Mouse (Mus musculus): ENCODE results near the gene Fads1.

The Fads1 gene

GRCm38 (mm10) chr19:10232327-10233017 is 49.8 kb downstream of the Fads1 start:
- in situ Hi-C loops (cut with MboI; ENCODE audit: low pct_unique_long_range_greater_than_20kb in 1 of 2, low sequenced_read_pairs in 2 of 2, unreplicated experiment in 1 of 2) = no loop called here

- in situ Hi-C loops (cut with MboI; ENCODE audit: low pct_unique_long_range_greater_than_20kb in 1 of 2, low sequenced_read_pairs in 2 of 2, unreplicated experiment in 1 of 2) = no loop called here
Observed at GRCm38 (mm10) chr19:10235784-10236565, 53.3 kb downstream of the Fads1 start.

DNA sequence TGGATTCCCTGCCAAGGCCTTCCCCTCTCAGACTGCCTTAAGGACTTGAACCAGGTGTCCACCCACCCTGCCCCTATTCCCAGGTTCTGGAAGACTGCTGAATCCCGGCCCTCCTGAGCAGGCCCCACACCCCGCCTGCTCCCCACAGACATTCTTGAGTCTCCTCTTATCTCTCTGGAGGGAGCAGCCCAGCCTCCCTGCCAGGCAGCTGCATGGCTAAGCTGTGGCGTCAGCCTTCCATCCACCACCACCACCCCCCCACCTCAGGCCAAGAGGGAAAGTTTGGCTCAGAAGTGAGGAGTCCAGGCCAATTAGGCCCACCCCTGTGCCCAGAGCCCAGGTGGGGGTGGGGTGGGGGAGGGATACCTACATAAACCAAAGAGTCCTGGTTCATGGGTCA is 55.8 kb downstream of the Fads1 start:
- in situ Hi-C loops (cut with MboI; ENCODE audit: low pct_unique_long_range_greater_than_20kb in 1 of 2, low sequenced_read_pairs in 2 of 2, unreplicated experiment in 1 of 2) = no loop called here

DNA sequence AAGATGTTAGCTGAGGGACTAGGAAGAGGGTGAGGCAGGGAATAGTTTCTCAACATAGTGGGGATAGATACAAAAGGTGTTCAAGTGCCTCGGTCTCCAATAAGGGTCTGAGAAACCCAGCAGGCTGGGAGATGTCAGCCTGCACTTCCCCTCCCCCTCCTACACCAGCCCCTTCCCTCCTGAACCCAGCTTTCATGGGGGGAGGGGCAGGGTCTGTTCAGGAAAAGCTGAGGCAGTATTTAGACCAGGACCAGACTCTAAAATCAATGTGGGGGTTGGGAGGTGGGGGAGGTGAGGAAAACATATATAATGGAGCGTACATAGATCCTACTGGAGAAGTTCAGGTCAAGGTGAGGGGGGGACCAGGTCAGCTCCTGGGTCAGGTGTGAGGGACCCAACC is 56.7 kb downstream of the Fads1 start:
- in situ Hi-C loops (cut with MboI; ENCODE audit: low pct_unique_long_range_greater_than_20kb in 1 of 2, low sequenced_read_pairs in 2 of 2, unreplicated experiment in 1 of 2) = no loop called here

GRCm38 (mm10) chr19:10239975-10240653 is 57.4 kb downstream of the Fads1 start:
- in situ Hi-C loops (cut with MboI; ENCODE audit: low pct_unique_long_range_greater_than_20kb in 1 of 2, low sequenced_read_pairs in 2 of 2, unreplicated experiment in 1 of 2) = no loop called here

DNA sequence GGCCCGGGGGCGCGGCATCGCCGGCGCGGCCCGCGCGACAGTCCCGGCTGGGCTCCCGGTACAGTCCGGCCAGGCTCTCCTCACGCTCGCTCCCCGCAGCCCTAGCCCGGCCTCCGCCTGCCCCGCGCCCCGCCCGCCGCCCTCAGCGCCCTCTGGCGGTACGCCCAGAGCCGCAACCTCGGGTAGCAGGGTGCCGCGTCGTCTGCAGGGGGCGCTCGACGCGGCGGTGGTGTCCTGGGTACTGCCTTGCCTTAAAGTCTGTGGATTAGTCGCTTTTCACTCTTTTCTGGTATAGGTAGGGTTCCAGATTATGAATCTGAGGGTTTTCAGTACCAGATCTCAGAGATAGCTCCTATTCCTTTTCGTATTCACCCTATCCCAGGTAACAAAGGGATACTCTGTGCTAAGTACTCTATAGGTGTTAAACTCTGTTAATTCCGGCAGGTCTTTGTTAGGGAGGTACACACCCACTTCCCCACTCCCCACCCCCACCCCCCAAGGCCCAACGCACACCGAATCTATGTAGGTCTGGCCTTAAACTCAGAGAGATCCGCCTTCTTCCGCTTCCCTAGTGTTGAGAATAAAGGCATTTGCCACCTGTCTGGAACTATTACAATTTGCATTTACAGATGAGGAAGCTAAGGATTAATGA is 58.1 kb downstream of the Fads1 start, which contains the start of gene Myrf:
Gene Myrf (minus strand): TSS at position 95 of the 652 bp plus-strand sequence.
- in situ Hi-C loops (cut with MboI; ENCODE audit: low pct_unique_long_range_greater_than_20kb in 1 of 2, low sequenced_read_pairs in 2 of 2, unreplicated experiment in 1 of 2) = no loop called here

GRCm38 (mm10) chr19:10242916-10243315 is 60.2 kb downstream of the Fads1 start:
- in situ Hi-C loops (cut with MboI; ENCODE audit: low pct_unique_long_range_greater_than_20kb in 1 of 2, low sequenced_read_pairs in 2 of 2, unreplicated experiment in 1 of 2) = no loop called here

- in situ Hi-C loops (cut with MboI; ENCODE audit: low pct_unique_long_range_greater_than_20kb in 1 of 2, low sequenced_read_pairs in 2 of 2, unreplicated experiment in 1 of 2) = no loop called here
Observed at GRCm38 (mm10) chr19:10244183-10244582, 61.5 kb downstream of the Fads1 start.
